In genomic region chr19:12007105-12007931, GRCm38 (mm10) we compare ENCODE assay signal across 8 mouse cellular contexts. TPM values are rescaled to one million over a fixed set of nuclear protein-coding genes. Genes with fewer than 3 reads are reported as not detected.
DNase-seq lines count a peak whose midpoint lies in the region; ATAC-seq and TF ChIP-seq lines count a peak whose summit lies in the region.

No protein-coding gene starts in this region.

- peak overlapping the region; percentile 67 for H3K4me2 ChIP-seq in embryonic facial prominence, embryonic 14.5 days (ENCODE audit: low read depth, low read length)
- H3K4me2 ChIP-seq in hindbrain, embryonic 11.5 days (replicated peaks; ENCODE audit: low read depth, low read length) = peak overlapping the region; percentile 15
- peak overlapping the region; percentile 60 for H3K4me2 ChIP-seq in limb, embryonic 15.5 days
- peak overlapping the region; percentile 58 for H3K4me2 ChIP-seq in midbrain, postnatal 0 days (ENCODE audit: low read depth, low read length, poor library complexity, severe bottlenecking)

- H3K36me3 ChIP-seq in embryonic facial prominence, embryonic 14.5 days (ENCODE audit: control insufficient read depth, insufficient read depth, low read length) = no peaks in the 10 kb centered on the region
- H3K36me3 ChIP-seq in hindbrain, embryonic 11.5 days (ENCODE audit: control insufficient read depth, insufficient read depth, low read length) = no peaks in the 10 kb centered on the region
- H3K36me3 ChIP-seq in limb, embryonic 15.5 days = no peaks in the 10 kb centered on the region
- no peaks in the 10 kb centered on the region for H3K36me3 ChIP-seq in midbrain, postnatal 0 days (ENCODE audit: insufficient read depth, low read length)

- H3K4me3 ChIP-seq in embryonic facial prominence, embryonic 14.5 days (ENCODE audit: low read depth, low read length) = peak overlapping the region; percentile 68
- H3K4me3 ChIP-seq in hindbrain, embryonic 11.5 days (ENCODE audit: low read depth, low read length) = peak overlapping the region; percentile 0; the same call in 1 of the 2 replicates
- peak overlapping the region; percentile 65 for H3K4me3 ChIP-seq in limb, embryonic 15.5 days
- peak overlapping the region; percentile 60 for H3K4me3 ChIP-seq in midbrain, postnatal 0 days (ENCODE audit: low read depth, low read length)

- TF ChIP-seq CTCF in midbrain, postnatal 0 days (IDR thresholded peaks at IDR 0.05) = peak; percentile 71

- no peaks in the 10 kb centered on the region for H3K27me3 ChIP-seq in embryonic facial prominence, embryonic 14.5 days (replicated peaks; ENCODE audit: control insufficient read depth, insufficient read depth, low read length)
- no peaks in the 10 kb centered on the region for H3K27me3 ChIP-seq in hindbrain, embryonic 11.5 days (ENCODE audit: control insufficient read depth, insufficient read depth, low read length)
- H3K27me3 ChIP-seq in limb, embryonic 15.5 days = no peaks in the 10 kb centered on the region
- H3K27me3 ChIP-seq in midbrain, postnatal 0 days (ENCODE audit: insufficient read depth, low read length) = no peaks in the 10 kb centered on the region

- DNase-seq in layer of hippocampus, postnatal 10 days (ENCODE audit: low spot score in 2 of 2) = peak; percentile 42 to 47
- no peak for DNase-seq in layer of hippocampus, adult 9-11 months
- DNase-seq in adrenal gland, adult 2 months = peak; percentile 75
- peak; percentile 54 for DNase-seq in embryonic facial prominence, embryonic 14.5 days (ENCODE audit: low spot score)
- peak; percentile 75 for DNase-seq in hindbrain, embryonic 11.5 days (ENCODE audit: low spot score)
- DNase-seq in midbrain, postnatal 0 days (ENCODE audit: low spot score) = peak; percentile 48
- peak; percentile 44 for DNase-seq in thymus, postnatal 4 days

- ATAC-seq in embryonic facial prominence, embryonic 14.5 days (ENCODE audit: low read depth) = no peak
- no peak for ATAC-seq in hindbrain, embryonic 11.5 days (ENCODE audit: low FRiP score)
- no peak for ATAC-seq in limb, embryonic 15.5 days (ENCODE audit: insufficient number of reproducible peaks, low FRiP score, low TSS enrichment, low read depth)
- ATAC-seq in midbrain, postnatal 0 days (ENCODE audit: low FRiP score) = no peak

- no peak overlapping the region for H3K9ac ChIP-seq in embryonic facial prominence, embryonic 14.5 days (ENCODE audit: low read depth, low read length)
- H3K9ac ChIP-seq in hindbrain, embryonic 11.5 days (ENCODE audit: low read depth, low read length) = no peak overlapping the region
- H3K9ac ChIP-seq in limb, embryonic 15.5 days = no peak overlapping the region
- H3K9ac ChIP-seq in midbrain, postnatal 0 days (replicated peaks; ENCODE audit: low read length, poor library complexity, severe bottlenecking) = no peak overlapping the region

- WGBS in embryonic facial prominence, embryonic 14.5 days = 12% methylated on average over 17 of the region's 17 CpGs
- WGBS in hindbrain, embryonic 11.5 days = 11% methylated on average over 17 of the region's 17 CpGs
- WGBS in limb, embryonic 15.5 days = 13% methylated on average over 17 of the region's 17 CpGs
- 13% methylated on average over 17 of the region's 17 CpGs for WGBS in midbrain, postnatal 0 days

- H3K9me3 ChIP-seq in embryonic facial prominence, embryonic 14.5 days (ENCODE audit: control insufficient read depth, low read length) = no peaks in the 10 kb centered on the region
- no peaks in the 10 kb centered on the region for H3K9me3 ChIP-seq in hindbrain, embryonic 11.5 days (ENCODE audit: control insufficient read depth, low read length)
- no peaks in the 10 kb centered on the region for H3K9me3 ChIP-seq in limb, embryonic 15.5 days
- H3K9me3 ChIP-seq in midbrain, postnatal 0 days (ENCODE audit: low read length) = no peaks in the 10 kb centered on the region

- no peak overlapping the region for H3K27ac ChIP-seq in embryonic facial prominence, embryonic 14.5 days (replicated peaks; ENCODE audit: low read depth, low read length)
- H3K27ac ChIP-seq in hindbrain, embryonic 11.5 days (ENCODE audit: low read depth, low read length) = no peak overlapping the region
- H3K27ac ChIP-seq in limb, embryonic 15.5 days = no peak overlapping the region
- peak overlapping the region; percentile 68; the same call in 1 of the 2 replicates for H3K27ac ChIP-seq in midbrain, postnatal 0 days (ENCODE audit: low read depth, low read length)

- peaks cover 11% of the 10 kb centered on the region for H3K4me1 ChIP-seq in embryonic facial prominence, embryonic 14.5 days (ENCODE audit: control insufficient read depth, insufficient read depth, low read length)
- H3K4me1 ChIP-seq in hindbrain, embryonic 11.5 days (replicated peaks; ENCODE audit: control insufficient read depth, insufficient read depth, low read length) = no peaks in the 10 kb centered on the region
- peaks cover 19% of the 10 kb centered on the region; the same call in 1 of the 2 replicates for H3K4me1 ChIP-seq in limb, embryonic 15.5 days
- H3K4me1 ChIP-seq in midbrain, postnatal 0 days (ENCODE audit: insufficient read depth, low read length) = 0 out of 2 replicates have a peak, but pooled peaks cover 6% of the 10 kb centered on the region

RNA-seq across cellular contexts. Expression of gene Olfr1423, which starts 33.8 kb away (rescaled TPM):
- not detected for total RNA-seq in layer of hippocampus, postnatal 10 days (2021)
- total RNA-seq in adrenal gland, adult 2 months (2021) = not detected
- polyA plus RNA-seq in adrenal gland, adult 2 months (2012; rRNA removed) = not detected in 2 replicates
- not detected in 2 replicates for polyA plus RNA-seq in embryonic facial prominence, embryonic 14.5 days (2014; fragmentation: Nextera tagmentation; extraction: Ambion mirVana)
- polyA plus RNA-seq in hindbrain, embryonic 11.5 days (2014; fragmentation: Nextera tagmentation; extraction: Ambion mirVana) = not detected in 2 replicates
- 0.03 TPM in 1 of 2 replicates, not detected in the other for polyA plus RNA-seq in limb, embryonic 15.5 days (2015; fragmentation: Nextera tagmentation; extraction: Ambion mirVana)
- not detected in 2 replicates for total RNA-seq in midbrain, postnatal 0 days (2014; rRNA removed)
- polyA plus RNA-seq in midbrain, postnatal 0 days (2015; fragmentation: Nextera tagmentation; extraction: Ambion mirVana) = not detected in 2 replicates

RNA-seq across cellular contexts. Expression of gene Osbp, which starts 41.6 kb away (rescaled TPM):
- 10 to 100 TPM; 54.2 to 56.3 TPM for total RNA-seq in layer of hippocampus, postnatal 10 days (2021)
- total RNA-seq in adrenal gland, adult 2 months (2021) = 10 to 100 TPM; 80.8 to 86.7 TPM
- polyA plus RNA-seq in adrenal gland, adult 2 months (2012; rRNA removed) = 9.6 and 14.0 TPM in 2 replicates
- polyA plus RNA-seq in embryonic facial prominence, embryonic 14.5 days (2014; fragmentation: Nextera tagmentation; extraction: Ambion mirVana) = 9.0 and 10.1 TPM in 2 replicates
- 7.5 and 8.3 TPM in 2 replicates for polyA plus RNA-seq in hindbrain, embryonic 11.5 days (2014; fragmentation: Nextera tagmentation; extraction: Ambion mirVana)
- 4.7 and 5.6 TPM in 2 replicates for polyA plus RNA-seq in limb, embryonic 15.5 days (2015; fragmentation: Nextera tagmentation; extraction: Ambion mirVana)
- 24.6 and 28.1 TPM in 2 replicates for total RNA-seq in midbrain, postnatal 0 days (2014; rRNA removed)
- 2.8 TPM in 2 replicates for polyA plus RNA-seq in midbrain, postnatal 0 days (2015; fragmentation: Nextera tagmentation; extraction: Ambion mirVana)

RNA-seq across cellular contexts. Expression of gene Olfr1424, which starts 55.2 kb away (rescaled TPM):
- not detected for total RNA-seq in layer of hippocampus, postnatal 10 days (2021)
- total RNA-seq in adrenal gland, adult 2 months (2021) = not detected
- polyA plus RNA-seq in adrenal gland, adult 2 months (2012; rRNA removed) = not detected in 2 replicates
- polyA plus RNA-seq in embryonic facial prominence, embryonic 14.5 days (2014; fragmentation: Nextera tagmentation; extraction: Ambion mirVana) = not detected in 2 replicates
- not detected in 2 replicates for polyA plus RNA-seq in hindbrain, embryonic 11.5 days (2014; fragmentation: Nextera tagmentation; extraction: Ambion mirVana)
- polyA plus RNA-seq in limb, embryonic 15.5 days (2015; fragmentation: Nextera tagmentation; extraction: Ambion mirVana) = not detected in 2 replicates
- not detected in 2 replicates for total RNA-seq in midbrain, postnatal 0 days (2014; rRNA removed)
- polyA plus RNA-seq in midbrain, postnatal 0 days (2015; fragmentation: Nextera tagmentation; extraction: Ambion mirVana) = not detected in 2 replicates

Comparison
In these comparisons a context has a peak if more than half of its experiments do, and no peak if none do; other contexts are left out.
1. H3K4me2 ChIP-seq: peak in every context shown above with its lines; median percentile 67 in embryonic facial prominence, embryonic 14.5 days; 60 in limb, embryonic 15.5 days; 58 in midbrain, postnatal 0 days; 15 in hindbrain, embryonic 11.5 days.
2. H3K4me3 ChIP-seq: peak in every context shown above with its lines; median percentile 68 in embryonic facial prominence, embryonic 14.5 days; 65 in limb, embryonic 15.5 days; 60 in midbrain, postnatal 0 days; 0 in hindbrain, embryonic 11.5 days.